Mouse (Mus musculus) c-Kit-positive CD71-positive TER-119-negative erythroid progenitor cells, embryonic 14.5 days (primary cell): ENCODE data around the gene Abcb9.
A peak's percentile ranks its signal among the peaks of the same experiment; 100 is the strongest.

Experiments used
- DNase-seq: peaks from one replicate; pipeline ENCODE4 v3.0.0-alpha.2; 2013; ENCODE audit warnings: low read depth

Gene Abcb9

DNA sequence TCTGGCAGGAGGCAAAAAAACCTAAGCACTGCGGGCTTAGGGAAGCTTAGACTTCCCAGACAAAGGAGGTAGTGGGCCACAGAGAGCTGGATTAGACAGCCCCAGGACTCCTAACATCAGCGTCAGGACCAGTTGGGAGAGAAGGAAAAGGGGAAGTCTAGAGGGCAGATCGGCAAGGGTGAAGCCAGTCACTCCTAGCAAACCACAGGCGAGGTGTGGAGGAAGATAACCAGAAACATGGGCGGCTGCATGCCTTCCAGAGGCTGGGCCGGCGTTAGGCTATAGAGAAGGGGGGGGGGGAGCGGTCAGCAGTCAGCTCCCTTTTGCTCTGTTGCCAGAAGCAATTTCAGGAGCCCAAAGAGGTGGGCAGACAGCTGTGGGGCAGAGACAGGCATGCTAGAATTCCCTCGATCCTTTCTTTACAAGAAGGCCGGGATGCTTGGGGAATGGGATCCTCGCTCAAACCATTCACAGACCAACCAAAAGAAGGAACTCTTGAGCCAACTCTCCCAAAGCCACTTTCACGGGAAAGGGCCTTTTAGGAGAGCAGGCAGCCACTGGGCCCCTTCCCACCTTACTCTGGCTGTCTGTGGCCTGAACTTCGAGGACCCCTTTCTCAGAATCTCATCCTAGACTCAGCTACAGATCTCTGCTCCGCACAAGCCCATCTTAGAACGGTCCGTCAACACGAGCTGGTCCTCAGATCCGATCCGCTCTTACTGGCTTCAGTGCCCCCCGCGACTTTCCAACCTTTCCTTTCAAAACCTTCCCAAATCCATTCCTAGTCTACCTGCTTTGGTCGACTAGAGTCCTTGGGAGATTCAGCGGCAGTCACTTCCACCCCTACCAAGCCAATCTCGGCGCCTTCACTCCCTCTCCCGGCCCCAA, 64.3 kb downstream of the Abcb9 start:
- no peak for DNase-seq

DNA sequence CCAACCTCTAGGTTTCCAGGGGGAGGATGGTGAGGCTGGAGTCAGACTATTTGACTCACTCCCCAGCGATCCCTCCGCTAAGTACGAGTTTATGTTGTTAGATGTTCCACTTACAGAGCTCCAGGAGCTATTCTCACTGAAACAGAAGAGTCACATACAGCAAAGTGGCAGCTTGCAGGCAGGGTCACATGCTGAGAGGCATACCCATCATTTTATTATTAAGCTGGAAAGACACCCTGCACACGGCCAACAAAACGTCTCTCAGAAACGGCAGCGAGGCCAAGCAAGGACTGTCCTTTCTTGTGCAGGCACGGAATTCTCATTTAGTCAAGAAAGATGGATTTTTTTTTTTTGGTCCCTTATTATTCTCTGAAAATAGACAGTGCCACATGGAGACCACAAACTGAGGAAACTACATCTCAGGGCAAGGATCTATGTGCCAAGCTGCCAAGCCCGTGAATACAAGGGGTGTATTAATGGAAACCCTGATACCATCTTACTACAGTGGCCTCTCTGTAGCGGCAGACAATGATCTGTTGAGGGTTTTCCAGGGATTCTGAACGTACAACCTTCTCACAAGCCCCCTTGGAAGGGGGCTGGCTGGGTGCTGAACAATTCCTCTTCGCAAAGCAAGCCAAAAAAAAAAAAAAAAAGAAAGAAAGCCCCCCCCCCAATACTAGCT, 65.1 kb downstream of the Abcb9 start:
- no peak for DNase-seq

DNA sequence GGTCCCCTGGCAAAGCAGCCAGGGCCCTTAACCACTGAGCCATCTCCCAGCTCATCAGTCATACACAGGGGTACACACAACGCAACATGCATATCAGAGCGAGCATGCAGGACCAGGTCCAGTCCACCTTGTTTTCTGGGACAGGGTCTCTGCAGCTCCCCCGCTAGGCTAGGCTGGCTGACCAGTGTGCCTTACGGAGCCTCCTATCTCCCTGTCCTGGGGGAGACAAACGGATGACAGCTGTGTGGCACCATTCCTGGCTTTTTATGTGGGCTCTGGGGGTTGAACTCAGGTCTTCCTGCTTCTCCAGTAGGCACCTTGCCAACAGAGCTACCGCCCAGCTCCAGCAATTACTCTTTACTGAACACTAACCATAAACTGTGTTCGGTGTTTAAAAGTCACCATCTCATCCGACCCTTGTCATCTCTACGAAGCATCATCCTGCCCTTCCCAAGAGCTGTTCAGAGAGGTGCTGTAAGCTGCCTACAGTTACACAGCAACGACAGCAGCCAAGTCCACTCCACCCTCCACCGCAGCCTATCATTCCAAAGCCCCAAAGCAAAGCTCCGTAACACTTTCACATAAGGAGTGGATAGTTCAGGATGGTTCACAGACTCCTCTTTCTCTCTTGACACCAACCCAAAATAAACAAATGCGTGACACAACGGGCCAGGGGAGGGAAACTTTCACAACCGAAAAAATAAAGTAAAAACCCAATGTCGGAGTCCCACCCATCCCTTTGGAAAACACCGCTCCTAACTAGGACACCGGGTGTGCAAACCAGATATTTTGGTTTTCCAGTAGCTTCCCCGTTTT, 66.2 kb downstream of the Abcb9 start:
- no peak for DNase-seq

DNA sequence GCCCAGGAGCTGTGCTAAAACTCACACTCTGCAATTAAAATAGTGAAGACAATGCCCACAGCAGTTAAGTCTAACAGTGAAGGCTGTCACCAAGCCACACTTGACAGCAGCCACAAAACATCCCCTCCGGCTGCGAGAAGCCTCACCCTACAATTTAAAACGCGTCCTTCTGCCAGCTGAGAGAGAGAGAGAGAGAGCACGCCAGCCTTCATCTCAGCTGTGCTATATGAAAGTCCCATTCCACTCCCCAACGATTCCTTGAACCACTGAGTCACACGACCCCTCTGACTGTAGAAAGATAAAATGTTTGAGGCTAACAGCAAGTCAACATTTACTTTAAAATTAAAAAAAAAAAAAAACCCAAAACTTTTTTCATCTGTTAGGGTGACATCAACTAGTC, 66.9 kb downstream of the Abcb9 start:
- no peak for DNase-seq

DNA sequence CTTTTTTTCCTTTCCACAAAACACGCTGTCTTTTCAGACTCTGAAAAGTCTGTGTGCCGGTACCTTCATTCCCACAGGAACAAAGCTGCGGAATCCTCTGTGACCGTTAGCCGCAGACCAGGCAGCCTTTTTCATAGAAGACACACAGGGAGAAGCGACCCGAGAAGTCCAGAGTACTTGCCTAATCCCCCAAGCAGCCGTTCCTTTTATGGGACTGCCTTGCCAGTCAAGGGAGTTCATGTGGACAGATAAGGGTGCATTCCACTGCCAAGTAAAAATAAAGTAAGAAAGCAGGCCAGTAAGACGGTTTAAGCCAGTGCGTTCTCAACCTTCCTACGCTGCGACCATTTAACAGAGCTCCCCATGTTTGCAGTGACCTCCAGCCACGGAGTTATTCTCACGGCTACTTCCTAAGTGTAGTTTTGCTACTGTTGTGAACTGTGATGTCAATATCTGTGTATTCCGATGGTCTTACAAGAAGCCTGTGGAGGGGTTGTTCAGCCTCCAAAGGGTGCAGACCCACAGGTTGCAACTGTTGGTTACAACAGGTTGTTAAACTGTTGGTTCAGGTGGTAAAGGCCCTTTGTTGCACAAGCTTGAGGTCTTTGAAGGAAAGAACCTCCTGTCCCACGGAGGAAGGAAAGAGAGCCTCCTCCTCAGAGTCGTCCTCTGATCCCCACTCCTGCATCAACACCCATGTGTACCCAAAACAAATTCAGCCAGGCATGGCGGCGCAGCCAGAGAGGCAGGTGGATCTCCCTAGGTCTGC, 67.7 kb downstream of the Abcb9 start:
- no peak for DNase-seq

DNA sequence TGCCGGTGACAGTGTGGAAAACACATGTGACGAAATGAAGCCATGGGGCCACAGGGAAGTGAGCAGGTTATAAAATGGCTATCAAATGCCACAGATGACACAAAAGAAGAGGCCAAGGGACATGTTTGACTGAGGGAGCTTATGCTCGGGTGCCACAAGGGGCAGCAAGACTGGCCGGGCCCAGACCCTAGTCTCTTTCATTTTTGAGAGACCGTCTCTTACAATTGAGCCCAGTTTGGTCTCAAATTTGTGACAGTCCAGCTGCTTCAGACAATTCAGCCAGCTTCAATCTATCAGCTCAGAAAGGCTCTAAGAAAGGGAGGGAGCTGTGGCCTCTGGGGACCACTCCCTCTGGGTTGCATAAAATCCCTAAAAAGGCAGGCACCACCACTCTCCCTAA, 69.0 kb downstream of the Abcb9 start:
- no peak for DNase-seq

DNA sequence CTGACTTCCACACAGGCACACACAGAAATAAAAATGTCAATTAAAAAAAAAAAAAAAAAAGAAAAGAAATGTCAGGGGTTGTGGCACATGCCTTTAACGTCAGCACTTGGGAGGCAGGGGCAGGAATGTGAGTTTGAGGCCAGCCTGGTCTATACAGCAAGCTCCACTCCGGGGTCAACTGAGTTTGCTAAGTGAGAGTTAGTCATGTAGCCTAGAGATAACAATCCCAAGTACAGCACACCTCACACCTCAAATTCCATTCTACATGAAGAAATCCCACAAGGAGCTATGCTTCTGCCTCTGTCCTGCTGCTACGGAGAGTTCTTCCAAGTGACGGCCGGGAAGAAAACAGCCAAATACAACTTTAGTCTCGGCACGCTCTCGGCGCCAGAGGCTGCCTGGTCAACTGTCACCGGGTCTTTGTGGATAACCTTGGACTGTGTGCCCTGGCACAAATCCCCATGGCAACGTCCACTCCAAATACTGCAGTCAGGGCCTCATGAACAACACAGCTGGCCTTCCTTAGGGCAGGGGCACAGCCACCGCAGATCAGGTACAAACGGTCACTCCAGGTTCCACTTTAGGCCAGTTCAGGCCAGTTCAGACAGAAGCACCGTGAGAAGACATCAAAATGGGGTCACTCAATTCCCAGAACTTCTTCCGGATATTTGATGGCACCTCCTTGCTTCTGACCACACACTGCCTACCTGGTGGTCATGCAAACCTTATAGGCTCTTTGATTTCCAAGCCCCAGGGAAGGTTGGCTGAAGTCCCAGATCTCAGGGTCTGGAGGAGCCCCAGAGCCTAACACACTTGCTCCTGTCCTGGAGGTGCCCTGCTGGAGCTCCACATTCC, 69.8 kb downstream of the Abcb9 start:
- no peak for DNase-seq

DNA sequence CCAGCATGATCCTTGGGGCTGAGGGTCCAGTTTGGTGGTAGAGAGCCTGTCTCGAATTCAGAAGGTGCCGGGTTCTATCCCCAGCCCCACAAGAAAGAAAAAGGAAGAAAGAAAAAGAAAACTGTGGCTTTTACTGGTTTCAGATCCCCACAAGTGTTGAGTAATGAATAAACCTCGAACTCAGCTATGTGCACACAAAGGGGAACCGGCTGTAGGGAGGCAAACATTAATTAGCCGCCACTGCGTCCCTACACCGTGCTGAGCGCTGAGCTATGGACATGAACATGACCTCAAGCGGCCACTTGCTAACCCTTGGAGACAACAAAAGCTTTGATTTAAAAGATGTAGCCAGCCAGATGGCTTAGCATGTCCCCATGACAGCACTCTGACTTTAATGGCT, 70.5 kb downstream of the Abcb9 start:
- no peak for DNase-seq

DNA sequence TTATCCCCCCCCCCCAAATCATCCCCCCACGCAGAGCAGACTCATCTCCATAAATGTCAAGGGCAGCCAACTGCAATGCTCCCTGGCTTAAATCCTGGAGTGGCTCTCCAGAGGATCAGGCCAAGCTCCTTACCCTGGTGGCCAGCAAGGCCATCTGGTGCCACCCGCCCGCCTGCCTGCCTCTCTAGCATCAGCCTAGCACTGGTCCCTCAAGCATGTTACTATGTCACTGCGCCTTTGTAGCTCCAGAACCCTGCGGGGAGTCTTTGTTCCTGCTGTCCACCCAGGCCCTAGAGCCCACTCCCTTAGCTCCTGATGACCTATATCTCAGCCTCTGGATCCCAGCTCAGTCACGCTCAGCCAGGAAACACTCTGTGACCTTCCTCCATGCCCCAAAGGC, 70.9 kb downstream of the Abcb9 start:
- no peak for DNase-seq

DNA sequence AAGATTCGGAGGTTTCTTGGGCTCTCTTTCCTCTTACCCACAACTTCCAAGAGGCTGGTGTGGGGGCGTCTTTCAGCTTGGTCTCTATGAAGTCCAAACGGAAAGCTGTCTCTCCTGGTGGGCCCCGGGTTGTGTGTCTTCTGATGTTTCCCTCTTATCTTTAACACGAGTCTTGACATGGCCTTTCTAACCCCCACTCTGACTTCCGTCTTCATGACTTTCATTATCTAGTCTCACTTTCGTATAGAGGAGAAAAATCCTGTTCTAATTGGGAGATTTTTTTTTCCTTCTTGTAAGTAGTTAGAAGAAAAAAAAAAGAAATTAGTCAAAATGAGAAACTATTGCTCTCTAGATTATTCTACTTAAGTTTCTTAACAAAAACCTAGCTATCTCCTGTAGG, 73.2 kb downstream of the Abcb9 start:
- DNase-seq = no peak

DNA sequence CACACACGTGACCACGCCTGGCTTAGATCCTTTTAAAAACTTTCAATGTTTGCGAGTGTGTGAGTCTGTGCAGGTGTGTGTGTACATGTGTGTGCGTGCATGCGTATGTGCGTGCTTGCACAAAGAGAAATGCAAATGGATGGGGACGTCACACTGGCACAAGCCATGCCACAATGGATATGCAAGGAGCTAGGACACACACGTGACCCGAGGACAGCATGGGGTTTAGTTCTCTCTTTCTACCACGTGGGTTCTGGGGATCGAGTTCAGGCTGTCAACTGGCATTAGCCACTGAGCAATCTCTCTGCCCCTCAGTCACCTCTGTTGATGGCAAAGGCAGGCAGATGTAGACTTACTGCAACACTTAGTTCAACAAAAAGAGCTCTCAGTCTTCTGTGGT, 73.9 kb downstream of the Abcb9 start:
- no peak for DNase-seq

DNA sequence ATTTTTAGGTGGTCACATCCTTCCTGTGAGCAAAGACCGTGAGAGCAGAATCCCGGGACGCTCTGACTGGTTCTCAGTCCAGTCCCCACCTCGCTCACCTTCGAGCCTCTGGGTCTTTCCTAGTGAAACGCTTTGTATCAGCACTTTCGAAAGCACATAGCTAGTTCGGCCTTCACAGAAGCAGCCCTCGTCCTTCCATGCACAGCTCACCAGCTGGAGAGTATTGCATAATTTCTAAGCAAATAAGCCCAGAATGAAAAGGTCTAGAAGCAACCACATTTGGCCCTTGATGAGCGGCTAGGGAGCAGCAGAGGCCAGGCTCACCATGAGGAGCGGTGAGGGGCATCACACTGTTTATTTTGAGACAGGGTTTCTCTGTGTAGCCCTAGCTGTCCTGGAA, 74.5 kb downstream of the Abcb9 start:
- no peak for DNase-seq

DNA sequence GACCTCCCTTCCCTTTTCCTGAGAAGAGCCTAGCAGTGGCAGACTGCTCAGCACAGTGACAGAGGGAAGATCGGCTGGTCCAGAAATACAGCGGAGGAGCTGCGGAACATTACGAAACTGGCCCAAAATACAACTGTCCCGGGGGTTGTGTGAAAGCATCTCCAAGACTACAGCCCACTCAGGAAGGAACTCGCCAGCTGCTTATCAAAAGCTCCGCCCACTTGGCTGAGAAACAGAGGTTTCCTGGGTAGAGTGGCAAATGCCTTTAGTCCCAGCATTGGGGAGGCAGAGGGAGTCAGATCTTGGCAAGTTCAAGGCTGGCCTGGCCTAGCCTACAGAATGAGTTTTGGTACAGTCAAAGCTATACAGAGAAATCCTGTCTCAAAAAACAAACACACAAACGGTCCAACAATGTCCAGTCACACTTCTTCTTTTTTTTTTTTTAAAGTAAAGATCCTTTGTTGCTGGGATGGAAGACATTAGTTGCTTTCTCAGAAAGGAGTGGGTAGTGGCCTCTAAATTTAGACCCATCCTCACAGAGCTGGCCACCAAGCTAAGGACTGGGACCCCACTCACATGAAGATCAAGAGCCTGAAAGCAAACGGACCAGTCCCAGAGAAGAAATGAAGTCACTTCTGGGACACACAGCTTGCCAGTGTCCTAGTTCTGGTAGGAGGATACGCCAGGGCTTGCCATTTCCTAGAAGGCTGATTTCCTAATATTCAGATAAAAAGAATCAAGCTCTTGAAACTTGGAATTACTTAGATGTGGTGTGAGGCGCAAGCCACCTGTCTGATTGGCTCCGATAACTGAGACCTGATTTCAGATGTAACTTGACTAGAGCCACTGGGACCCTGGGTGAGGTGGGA, 76.0 kb downstream of the Abcb9 start:
- peak; percentile 65 for DNase-seq

DNA sequence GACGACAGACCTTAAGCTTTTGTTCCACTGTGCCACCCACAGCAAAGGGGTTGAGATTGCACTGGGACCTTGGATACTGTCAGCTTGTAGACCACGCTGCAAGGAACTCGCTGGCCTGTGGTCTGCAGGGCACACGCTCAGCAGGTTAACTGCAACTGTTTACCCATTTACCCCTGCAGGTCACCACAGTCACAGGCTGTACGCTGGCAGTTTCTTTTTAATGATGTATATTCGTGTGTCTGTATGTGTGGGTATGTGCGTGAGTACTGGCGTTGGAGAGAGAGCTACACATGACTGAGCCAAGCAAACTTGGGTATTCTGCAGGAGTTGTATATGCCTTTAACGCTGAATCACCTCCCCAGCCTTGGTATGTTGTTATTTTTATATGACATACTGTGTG, 76.9 kb downstream of the Abcb9 start:
- DNase-seq = no peak

DNA sequence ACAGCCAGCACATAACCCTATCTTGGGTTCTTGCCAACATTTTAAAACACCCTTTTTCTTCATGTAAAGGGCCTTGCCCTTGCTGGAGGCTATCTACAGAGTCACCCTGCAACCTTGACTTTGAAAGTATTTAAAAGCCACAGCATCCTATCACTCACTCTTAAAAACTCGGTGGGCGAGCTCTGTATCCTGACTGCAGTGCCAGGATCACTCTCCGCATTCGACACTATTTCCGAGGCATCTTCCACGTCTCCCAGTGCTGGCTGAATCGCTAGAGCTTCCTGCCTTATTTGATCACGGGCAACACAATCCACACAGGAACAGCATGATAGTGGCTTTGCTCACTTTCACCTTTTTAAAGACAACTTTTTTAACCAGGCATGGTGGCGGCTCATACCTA, 77.7 kb downstream of the Abcb9 start:
- no peak for DNase-seq

DNA sequence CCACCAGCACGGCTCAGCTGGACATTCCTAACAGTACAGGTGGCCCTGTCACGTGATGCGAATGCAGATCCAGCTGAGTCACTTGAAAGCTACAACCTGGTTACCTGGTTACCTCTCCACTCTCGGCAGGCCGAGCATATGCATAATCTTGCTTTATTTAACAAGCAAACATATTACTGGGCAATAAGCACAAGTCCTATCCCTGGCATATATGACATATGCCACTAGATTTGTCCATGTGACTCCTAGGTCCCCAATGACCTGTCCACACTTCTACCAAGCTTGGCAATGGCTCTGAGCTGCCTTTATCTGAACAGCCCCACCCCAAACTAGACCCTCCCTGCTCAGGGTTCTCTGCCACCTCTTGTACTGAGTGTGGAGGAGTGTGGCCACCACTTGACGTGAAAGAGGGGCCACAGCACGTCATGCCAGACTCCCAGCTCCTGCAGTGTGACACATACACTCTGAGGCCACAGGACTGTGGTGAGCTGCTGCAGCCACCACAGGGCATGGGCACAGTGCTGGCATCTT, 79.2 kb downstream of the Abcb9 start:
- no peak for DNase-seq

DNA sequence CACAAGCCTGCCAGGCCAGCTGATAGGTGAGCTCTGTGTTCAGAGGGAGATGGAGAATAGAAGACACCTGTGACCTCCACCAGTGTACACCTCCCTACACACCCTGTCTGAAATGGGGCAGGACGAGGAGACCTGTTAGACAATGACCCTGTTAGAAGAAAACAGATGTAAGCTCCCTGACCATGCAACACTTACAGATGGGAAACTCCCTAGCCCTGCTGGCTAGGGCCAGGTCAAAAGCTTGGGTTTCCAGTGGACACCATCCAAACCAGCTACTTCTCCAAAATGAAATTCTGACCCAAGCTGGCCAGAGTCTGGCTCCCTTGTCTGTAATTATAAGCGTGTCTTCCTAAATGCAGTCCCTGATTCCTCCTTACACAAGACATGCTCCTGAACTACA, 79.9 kb downstream of the Abcb9 start:
- no peak for DNase-seq

DNA sequence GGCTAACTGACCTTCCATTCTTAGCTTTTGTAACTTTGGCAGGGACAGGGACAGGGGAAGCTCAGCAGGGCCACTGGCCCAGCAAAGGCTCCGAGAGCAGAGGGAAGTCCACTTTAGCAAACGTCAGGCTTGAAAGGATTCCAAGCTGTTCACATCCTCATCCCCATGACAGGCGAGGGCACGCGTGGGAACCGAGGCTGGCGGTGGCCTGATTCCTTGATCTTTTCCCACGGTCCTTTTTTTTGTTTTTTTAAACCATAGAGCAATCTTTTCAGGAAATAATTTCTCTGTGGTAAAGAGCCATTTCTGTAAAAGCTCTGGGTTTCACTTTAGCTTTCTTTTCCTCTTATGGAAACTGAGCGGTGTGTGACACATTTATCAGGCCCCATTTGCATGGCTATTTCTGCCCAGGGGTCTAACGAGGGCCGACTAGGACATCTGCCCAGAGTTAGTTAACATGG, 80.8 kb downstream of the Abcb9 start:
- DNase-seq = no peak

DNA sequence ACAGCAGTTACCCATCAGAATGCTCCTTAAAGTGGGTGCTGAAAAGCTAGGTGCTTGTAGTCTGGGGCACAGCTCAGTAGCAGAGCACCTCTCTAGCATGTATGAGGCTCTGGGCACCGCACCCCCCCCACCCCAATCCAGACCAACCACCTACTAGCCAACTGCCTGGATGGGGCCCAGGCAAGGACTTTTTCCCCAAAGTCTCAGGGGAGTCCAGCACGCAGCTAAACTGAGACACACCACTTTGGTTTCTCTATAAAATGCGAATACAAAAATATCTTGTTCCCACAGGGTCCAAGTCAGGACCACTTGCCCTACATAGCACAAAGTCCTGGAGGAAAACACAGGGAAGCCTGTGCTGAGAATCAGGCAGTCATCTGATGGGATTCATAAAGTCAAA, 81.4 kb downstream of the Abcb9 start:
- no peak for DNase-seq

DNA sequence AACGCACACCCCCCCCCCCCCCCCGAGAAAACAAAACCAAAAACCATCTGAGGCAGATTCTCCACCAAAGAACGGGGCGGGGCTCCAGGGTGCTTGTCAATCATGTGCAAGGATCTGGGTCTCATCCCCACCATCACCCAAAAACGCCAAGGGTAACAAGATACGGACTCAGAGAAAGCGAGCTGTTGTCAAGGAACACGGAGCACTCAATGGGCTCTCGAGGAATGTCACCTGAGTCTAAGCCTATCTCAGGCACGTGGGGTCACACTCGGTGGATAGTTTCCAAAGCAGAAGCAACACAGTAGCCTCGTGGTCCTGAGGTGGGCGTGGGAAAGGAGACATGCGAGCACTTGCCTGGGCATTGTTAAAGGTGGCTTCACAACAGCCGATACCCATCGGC, 81.9 kb downstream of the Abcb9 start:
- DNase-seq = no peak
